Comparison of ENCODE assay signal across 1 mouse cellular context in genomic region chr2:158767742-158768339, GRCm38 (mm10).
TF ChIP-seq lines count a peak whose summit lies in the region.

Gene Fam83d, plus strand, starts transcription at chr2:158768093.

TF ChIP-seq in CH12.LX, 34 proteins besides CTCF, POLR2A, EP300 and RAD21 (continued from another document):
- TF ChIP-seq MYC (IDR thresholded peaks at IDR 0.05; ENCODE audit: low read depth, low read length) (peak; percentile 30; the same call in 1 of the 2 replicates), CHD1 (IDR thresholded peaks at IDR 0.05; ENCODE audit: low read depth, low read length) (no peak), RCOR1 (conservative IDR thresholded peaks at IDR 0.05; ENCODE audit: low read depth, low read length) (no peak), SIN3A (IDR thresholded peaks at IDR 0.05; ENCODE audit: low read length) (peak; percentile 88), UBTF (IDR thresholded peaks at IDR 0.05; ENCODE audit: low read depth, low read length) (no peak; the same call in 1 of the 2 replicates), NRF1 (IDR thresholded peaks at IDR 0.05; ENCODE audit: low read depth, low read length) (no peak; the same call in 1 of the 2 replicates), KAT2A (IDR thresholded peaks at IDR 0.05; ENCODE audit: insufficient replicate concordance, low read length) (no peak), ELF1 (IDR thresholded peaks at IDR 0.05; ENCODE audit: low read depth, low read length) (no peak; the same call in 1 of the 2 replicates), USF2 (conservative IDR thresholded peaks at IDR 0.05; ENCODE audit: low read depth, low read length) (no peak), CHD2 (IDR thresholded peaks at IDR 0.05; ENCODE audit: low read length) (peak; percentile 93), MAX (IDR thresholded peaks at IDR 0.05; ENCODE audit: low read length) (no peak; the same call in 1 of the 2 replicates), IRF4 (IDR thresholded peaks at IDR 0.05; ENCODE audit: low read depth, low read length) (peak; percentile 44; the same call in 1 of the 2 replicates), TCF12 (IDR thresholded peaks at IDR 0.05; ENCODE audit: low read depth, low read length) (peak; percentile 80)
